Mouse (Mus musculus): ENCODE results near the gene Setdb1. TPM values are rescaled to one million over a fixed set of nuclear protein-coding genes. Genes with fewer than 3 reads are reported as not detected.

The Setdb1 gene
- polyA plus RNA-seq, 1 experiment from 2014 or later = 23.8 TPM

GRCm38 (mm10) chr3:95319110-95319509, 37.9 kb downstream of the Setdb1 start:
- DNase-seq (ENCODE audit: low spot score) = no peak

GRCm38 (mm10) chr3:95318548-95318947, 38.5 kb downstream of the Setdb1 start:
- DNase-seq (ENCODE audit: low spot score) = no peak

DNA sequence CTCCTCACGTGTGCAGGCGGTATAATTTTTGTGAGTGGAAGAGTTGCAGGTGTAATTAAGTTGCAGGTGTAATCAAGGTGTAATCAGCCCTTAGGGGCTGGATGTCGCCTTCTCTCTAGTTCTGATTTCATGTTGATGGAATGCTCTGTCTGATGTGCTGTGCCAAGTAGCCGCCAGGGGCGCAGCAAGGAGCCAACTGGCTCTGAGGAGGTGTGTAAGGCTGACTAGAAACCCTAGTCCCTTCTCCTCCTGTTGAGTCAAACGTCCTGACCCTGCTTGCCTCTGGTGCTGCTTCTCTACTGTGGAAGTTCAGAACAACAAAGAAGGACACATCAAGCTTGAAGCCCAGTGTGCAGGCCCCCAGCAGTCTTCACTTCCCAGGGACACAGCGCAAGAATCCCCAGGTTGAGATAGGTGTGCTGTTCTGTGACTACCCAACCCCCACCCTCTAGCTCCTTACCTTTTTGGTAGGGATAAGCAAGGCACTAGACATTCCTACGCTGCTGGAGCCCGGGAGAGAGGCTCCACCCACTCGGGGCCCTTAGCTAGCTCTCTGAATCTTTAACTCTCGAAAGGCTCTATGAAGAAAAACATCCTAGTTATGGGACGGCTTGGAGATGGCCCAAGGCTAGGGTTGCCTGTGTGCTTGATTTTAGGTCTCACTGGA, 39.5 kb downstream of the Setdb1 start:
- peak; percentile 61 for DNase-seq (ENCODE audit: low spot score)

DNA sequence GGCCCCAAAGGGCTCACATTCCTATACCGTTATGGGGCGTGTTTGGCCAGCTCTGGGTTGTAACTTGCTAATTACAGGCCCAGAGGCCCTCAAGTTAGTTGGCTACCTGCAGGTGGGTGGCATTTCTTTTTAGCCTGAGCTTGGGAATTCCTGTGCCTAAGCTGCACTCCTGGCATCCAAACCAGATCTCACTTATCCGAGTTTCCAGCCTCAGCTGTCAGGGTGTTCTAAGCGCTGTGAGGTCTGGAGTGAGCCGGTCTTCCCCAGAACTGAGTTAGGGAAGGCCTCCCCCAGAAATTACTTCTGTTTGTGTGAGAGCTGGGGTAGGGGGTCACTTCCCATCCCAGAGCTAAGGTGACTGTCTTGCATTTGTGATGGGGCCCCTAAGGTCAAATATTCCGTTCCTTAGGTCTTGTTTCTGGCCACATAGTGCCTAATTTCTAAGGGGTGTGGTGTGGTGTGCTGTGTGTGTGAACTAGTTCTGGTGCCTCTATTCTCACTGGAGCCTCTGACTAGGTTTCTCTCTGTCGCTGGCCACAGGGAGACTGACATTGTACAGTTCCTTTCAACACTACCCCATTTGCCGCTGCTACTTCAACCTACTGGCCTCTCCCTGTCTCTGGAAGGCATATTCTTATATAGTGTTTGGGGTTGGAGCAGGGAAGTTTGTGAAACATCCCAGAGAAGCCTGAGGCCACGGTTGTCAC, 41.0 kb downstream of the Setdb1 start:
- DNase-seq (ENCODE audit: low spot score) = no peak

GRCm38 (mm10) chr3:95315094-95315843, 41.7 kb downstream of the Setdb1 start:
- DNase-seq (ENCODE audit: low spot score) = peak; percentile 88

DNA sequence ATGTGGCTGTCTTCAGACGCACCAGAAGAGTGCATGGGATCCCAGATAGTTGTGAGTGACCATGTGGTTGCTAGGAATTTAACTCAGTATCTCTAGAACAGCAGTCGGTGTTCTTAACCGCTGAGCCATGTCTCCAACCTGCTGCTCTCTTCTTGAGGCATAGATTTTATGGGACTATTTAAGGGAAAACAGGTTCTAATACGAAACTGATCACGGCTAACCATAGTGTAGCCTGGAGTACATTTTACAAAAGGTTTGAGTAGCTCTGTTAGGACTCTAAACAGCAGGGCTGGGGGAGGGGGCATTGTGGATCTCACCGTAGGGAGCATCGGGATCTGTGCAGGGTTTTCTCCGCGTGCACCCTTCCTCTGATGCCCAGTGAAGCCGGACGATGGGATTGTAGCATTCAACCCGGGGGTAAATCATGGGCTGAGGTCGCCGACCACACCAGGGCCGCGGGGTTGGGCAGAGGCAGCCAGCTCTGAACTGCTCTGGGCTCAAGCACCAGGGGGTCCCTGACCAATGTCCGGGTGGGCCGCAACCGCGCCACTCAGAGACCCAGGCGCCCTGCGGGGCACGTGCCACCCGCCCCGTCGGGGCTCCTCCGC, 42.4 kb downstream of the Setdb1 start, which contains the start of gene Cers2:
Gene Cers2, plus strand, starts transcription at position 306 of the 608 bp plus-strand sequence.
- no peak for DNase-seq (ENCODE audit: low spot score)

GRCm38 (mm10) chr3:95314075-95314474, 42.9 kb downstream of the Setdb1 start:
- no peak for DNase-seq (ENCODE audit: low spot score)

DNA sequence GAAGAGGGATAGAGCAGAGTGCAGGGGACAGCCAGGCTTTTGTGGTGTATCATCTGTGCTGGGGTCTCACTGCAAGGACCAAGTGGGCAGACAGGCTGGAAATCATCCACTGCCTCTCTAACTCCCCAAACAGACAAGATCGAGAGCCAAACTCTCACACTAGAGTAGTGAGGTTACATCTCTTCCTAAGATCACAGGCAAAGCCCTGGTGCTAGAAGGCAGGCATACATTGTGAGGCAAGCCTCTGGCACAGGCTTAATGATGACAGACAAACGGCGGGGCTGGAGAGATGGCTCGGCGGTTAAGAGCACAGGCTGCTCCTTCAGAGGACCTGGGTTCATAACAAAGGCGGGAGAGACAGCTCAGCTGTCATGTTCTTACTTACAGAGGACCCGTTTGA, 43.5 kb downstream of the Setdb1 start:
- DNase-seq (ENCODE audit: low spot score) = no peak

- DNase-seq (ENCODE audit: low spot score) = no peak
Observed at GRCm38 (mm10) chr3:95312623-95313022, 44.4 kb downstream of the Setdb1 start.

DNA sequence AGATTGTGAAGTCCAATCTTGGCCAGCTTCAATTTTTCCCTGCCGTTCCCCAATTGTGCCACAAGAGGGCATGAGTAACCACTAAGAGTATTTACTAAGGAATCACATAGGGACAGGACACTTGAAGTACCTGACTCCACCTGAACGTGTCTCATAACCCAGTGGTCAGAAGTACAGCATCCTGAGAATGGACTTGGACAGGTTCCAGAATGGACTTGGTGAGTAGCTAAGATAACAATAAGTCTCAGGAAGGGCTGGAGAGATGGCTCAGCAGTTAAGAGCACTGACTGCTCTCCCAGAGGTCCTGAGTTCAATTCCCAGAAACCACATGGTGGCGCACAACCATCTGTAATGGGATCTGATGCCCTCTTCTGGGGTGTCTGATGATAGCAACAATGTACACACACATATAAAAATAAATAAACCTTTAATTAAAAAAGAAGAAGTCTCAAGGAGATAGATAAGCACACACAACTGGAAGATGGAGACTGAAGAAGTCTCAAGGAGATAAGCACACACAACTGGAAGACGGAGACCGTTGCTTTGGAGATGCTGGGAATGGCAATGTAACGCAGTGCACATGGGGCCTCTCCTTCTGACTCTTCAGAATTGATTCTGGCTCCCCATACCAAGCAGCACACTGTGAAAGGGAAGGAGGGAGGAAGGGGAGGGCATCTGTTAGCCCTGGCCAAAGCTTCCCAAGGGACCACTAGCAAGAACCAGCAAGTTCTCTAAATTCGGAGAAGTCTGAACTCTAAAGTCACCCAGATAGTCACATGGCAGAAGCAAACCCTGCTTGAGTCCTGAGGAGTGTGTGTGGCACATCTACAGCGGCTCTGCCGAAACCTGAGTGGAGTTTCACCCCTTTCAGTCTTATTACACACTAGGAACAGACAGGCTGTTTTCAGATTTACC, 45.8 kb downstream of the Setdb1 start:
- peak; percentile 55 for DNase-seq (ENCODE audit: low spot score)

GRCm38 (mm10) chr3:95310496-95310895, 46.5 kb downstream of the Setdb1 start:
- DNase-seq (ENCODE audit: low spot score) = no peak

GRCm38 (mm10) chr3:95307100-95307499, 49.9 kb downstream of the Setdb1 start, which contains the start of gene Anxa9:
Gene Anxa9, minus strand, starts transcription at chr3:95307176.
- DNase-seq (ENCODE audit: low spot score) = no peak

- no peak for DNase-seq (ENCODE audit: low spot score)
Observed at GRCm38 (mm10) chr3:95306244-95306643, 50.8 kb downstream of the Setdb1 start.

GRCm38 (mm10) chr3:95301204-95301796, 55.7 kb downstream of the Setdb1 start:
- DNase-seq (ENCODE audit: low spot score) = no peak

GRCm38 (mm10) chr3:95298018-95298417, 59.0 kb downstream of the Setdb1 start:
- DNase-seq (ENCODE audit: low spot score) = no peak

- DNase-seq (ENCODE audit: low spot score) = peak; percentile 53
Observed at GRCm38 (mm10) chr3:95296103-95296469, 60.9 kb downstream of the Setdb1 start.

- DNase-seq (ENCODE audit: low spot score) = no peak
Observed at GRCm38 (mm10) chr3:95295321-95296102, 61.5 kb downstream of the Setdb1 start.

DNA sequence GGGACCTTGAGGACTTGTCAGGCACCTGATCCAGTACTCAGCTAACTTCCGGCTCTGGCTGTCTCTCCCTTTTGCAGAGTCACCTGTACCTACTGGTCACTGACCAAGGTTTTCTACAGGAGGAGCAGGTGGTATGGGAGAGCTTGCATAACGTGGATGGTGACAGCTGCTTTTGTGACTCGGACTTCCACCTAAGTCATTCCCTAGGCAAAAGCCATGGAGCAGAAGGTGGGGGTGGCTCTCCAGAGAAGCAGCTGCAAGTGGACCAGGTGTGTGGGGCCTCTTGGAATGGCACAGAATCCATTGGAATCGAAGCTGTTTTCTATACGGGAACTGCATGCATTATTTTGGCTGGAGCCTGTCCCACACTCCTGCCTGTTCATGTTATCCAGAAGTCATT, 62.3 kb downstream of the Setdb1 start:
- no peak for DNase-seq (ENCODE audit: low spot score)

DNA sequence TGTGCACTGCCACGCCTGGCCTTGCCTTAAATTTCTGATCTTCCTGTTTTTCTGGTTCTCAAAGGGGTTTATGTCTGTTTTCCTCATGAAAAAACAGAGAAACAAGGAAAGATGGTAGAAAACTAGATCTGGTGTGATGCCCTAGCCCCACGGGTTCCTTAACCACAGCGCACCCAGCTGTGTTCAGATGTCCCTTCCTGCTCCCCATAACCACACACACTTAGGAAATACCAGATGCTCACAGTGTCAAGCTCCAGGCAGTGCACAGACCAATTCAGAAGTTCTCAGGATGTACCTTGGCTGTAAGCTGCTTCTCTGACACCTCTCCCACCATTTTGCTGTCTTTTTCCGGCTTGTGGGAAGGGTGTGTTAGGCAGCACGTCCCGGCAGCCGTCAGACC, 62.7 kb downstream of the Setdb1 start:
- no peak for DNase-seq (ENCODE audit: low spot score)
